Mouse (Mus musculus) heart, embryonic 16.5 days (tissue): ENCODE data around the gene Serpinb6a. TPM values are rescaled to one million over a fixed set of nuclear protein-coding genes. Genes with fewer than 3 reads are reported as not detected.

Experiments
- ATAC-seq: fragments of 200-750 bp; cut with Nextera tagmentation; replicated peaks from 2 replicates; pipeline ENCODE4 v1.8.0; 2017; ENCODE audit warnings: moderate number of reproducible peaks; ENCODE audit not compliant: insufficient read depth, low FRiP score; ENCODE audit errors: extremely low read depth
- H3K27ac ChIP-seq: fragments of 300-500 bp; sonication (generic); 2 replicates; pipeline ENCODE4 v1.5.1; 2014; ENCODE audit warnings: mild to moderate bottlenecking, low read length, control low read depth, moderate library complexity
- H3K27me3 ChIP-seq: fragments of 300-500 bp; sonication (generic); 2 replicates; pipeline ENCODE4 v1.6.1; 2014; ENCODE audit warnings: low read length, mixed read lengths; ENCODE audit not compliant: control insufficient read depth, insufficient read depth
- H3K36me3 ChIP-seq: fragments of 300-500 bp; sonication (generic); 2 replicates; pipeline ENCODE4 v1.6.1; 2014; ENCODE audit not compliant: control insufficient read depth, insufficient read depth
- H3K4me1 ChIP-seq: fragments of 300-500 bp; sonication (generic); 2 replicates; pipeline ENCODE4 v1.6.1; 2014; ENCODE audit warnings: low read length, mixed read lengths; ENCODE audit not compliant: control insufficient read depth, insufficient read depth
- H3K4me2 ChIP-seq: fragments of 300-500 bp; sonication (generic); 2 replicates; pipeline ENCODE4 v1.6.1; 2014; ENCODE audit warnings: low read depth, mild to moderate bottlenecking, control low read depth, low read length
- H3K4me3 ChIP-seq: fragments of 300-500 bp; sonication (generic); 2 replicates; pipeline ENCODE4 v1.5.1; 2014; ENCODE audit warnings: mild to moderate bottlenecking, control low read depth, low read length
- H3K9ac ChIP-seq: fragments of 300-500 bp; sonication (generic); 2 replicates; pipeline ENCODE4 v1.6.1; 2014; ENCODE audit warnings: low read length, control low read depth
- H3K9me3 ChIP-seq: fragments of 300-500 bp; sonication (generic); replicated peaks from 2 replicates; pipeline ENCODE4 v1.6.1; 2016; ENCODE audit warnings: low read length; ENCODE audit not compliant: control insufficient read depth
- WGBS: fragments of 180-500 bp; shearing (Covaris S2); extraction: QIAGEN DNeasy Blood & Tissue Kit; methylation state at CpG from one replicate; pipeline ENCODE4 v1.1.7; 2014; 5-methylcytosine and 5-hydroxymethylcytosine counted together
- polyA plus RNA-seq: library from polyadenylated mRNA; unstranded; fragments of >200 nt; fragmentation: Nextera tagmentation; extraction: Ambion mirVana; gene quantifications from 2 replicates; pipeline ENCODE4 v1.2.1, GENCODE M21; 2015

Gene Serpinb6a
- 63.6 and 65.8 TPM in 2 replicates for polyA plus RNA-seq

DNA sequence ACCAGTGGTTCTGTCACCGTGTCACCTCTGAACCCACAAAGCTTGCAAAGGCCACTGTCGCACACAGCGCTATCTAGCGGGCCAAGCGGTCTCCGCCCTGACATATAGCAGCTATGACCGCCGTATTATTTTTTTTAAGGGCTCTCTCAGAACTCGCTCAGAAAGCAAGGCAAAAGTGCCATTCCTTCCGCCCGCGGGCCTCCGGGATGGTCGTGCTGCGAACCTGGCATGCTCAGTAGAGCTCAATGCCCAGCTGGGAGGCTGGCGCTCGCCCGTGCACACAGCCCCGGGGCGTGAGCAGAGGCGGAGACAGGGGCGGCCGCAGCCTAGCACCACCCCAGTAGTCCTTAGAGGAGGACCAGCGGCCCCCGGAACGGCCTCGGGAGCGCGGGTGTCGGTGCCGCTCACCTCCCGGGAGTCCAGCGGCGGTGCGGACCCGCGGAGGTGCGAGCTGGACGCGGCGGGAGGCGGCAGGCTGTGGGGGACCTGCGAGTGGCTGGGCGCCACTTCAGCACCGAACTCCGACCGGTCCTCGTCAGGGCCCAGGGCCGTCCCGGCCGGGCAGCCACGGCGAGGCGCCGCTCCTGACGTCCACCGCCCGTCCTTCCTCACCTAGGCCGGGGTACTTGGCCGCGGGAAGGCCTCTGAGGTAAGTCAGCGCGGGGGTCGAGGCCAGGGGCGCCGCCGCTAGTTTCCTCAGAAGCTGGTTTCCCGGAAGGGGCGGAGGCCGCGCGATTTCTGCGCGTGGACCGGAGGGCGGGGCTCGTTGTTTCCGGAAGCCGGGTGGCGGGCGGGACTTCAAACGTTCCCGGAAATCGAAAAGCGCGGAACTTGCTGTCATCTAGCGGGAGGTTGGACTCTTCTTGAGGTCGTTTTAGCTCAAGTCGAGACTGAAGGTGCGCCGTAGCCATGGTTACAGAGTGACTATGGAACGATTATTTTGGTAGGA, at the start of gene Serpinb6a, which contains the start of gene Ripk1:
Serpinb6a (minus strand) TSS at position 737 of the 949 bp plus-strand sequence.
Ripk1 (plus strand) TSS at position 306 of the 949 bp plus-strand sequence.
- under 1% methylated on average over 92 of the region's 92 CpGs for WGBS
- no peaks in the 10 kb centered on the region for H3K36me3 ChIP-seq
- peak; percentile 99 for ATAC-seq

DNA sequence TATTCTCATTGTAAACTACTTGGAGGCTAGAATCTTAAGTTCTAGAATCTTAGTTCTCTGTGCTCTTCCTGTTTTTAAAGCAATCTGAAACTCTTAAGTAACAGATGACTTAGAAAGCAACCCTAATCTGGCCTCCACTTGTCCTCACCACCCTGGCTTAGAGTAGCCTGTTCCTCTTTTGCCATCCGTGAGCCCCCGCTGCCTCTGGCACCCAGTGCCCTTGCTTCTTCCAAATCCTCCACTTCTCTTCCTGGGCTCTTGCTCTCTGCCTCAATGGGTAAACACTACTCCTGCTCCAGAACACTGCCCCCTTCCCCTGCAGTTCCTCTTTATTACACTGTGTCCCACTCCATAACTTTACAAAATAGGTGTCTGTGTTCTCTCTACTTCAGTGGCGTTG, 49.1 kb upstream of the Serpinb6a start:
- Histone ChIP-seq H3K36me3 (peaks cover 23% of the 10 kb centered on the region), H3K4me1 (no peaks in the 10 kb centered on the region), H3K4me3 (no peak overlapping the region), H3K4me2 (no peak overlapping the region), H3K9me3 (peaks cover 2% of the 10 kb centered on the region; the same call in 1 of the 2 replicates), H3K27me3 (no peaks in the 10 kb centered on the region), H3K9ac (no peak overlapping the region), H3K27ac (no peak overlapping the region)
- WGBS, result 90% methylated on average over 3 of the region's 3 CpGs
- ATAC-seq, result no peak

More for the DNA sequence above, at the start of gene Serpinb6a, which contains the start of gene Ripk1:
- Histone ChIP-seq H3K4me3 (peak within 1 kb of the TSS; percentile 98), H3K27ac (peak within 1 kb of the TSS; percentile 89), H3K9me3 (no peaks in the 10 kb centered on the region), H3K4me1 (peaks cover 10% of the 10 kb centered on the region), H3K4me2 (peak within 1 kb of the TSS; percentile 97), H3K27me3 (no peaks in the 10 kb centered on the region), H3K9ac (peak within 1 kb of the TSS; percentile 98)

DNA sequence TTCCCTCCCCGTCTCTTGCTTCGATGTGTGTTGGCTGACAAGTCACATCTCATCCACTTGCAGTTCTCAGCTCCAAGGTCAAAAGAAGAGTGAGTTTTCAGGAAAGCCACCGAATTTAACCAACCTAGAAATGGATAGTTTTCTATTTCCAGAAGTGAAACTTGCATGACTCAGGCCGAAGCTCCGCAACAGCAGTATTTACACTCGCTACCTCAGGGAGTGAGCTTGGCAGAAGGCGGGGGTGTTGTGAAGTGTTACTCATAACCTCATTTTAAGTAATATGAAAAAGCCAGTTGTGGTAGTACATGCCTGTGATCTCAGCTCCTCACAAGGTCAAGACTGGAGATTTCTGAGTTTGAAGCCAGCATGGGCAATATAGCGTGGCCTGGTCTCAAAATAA, 47.9 kb upstream of the Serpinb6a start:
- H3K36me3 ChIP-seq, result peaks cover 14% of the 10 kb centered on the region

DNA sequence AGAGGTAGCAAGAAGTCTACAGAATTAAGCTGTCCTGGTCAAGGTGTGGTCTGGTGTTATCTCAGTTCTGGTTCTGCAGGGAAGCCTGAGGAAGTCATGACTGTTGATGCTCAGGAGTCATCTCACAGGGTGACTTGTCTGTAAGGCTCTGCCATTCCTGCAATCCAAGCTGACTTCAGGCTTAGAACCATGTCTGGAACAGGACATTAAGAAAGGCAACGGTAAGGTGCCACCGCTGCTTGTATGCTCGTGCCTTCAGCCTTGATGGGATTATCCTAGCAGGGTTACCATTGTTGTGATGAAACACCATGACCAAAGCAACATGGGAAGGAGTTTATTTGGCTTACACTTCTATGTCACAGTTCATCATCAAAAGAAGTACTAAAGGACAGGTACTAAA, 44.9 kb upstream of the Serpinb6a start:
- H3K27ac ChIP-seq, result no peak overlapping the region
- no peak for ATAC-seq
- no peak overlapping the region for H3K4me3 ChIP-seq
- no peaks in the 10 kb centered on the region for H3K9me3 ChIP-seq
- H3K4me2 ChIP-seq, result no peak overlapping the region
- peaks cover 13% of the 10 kb centered on the region for H3K36me3 ChIP-seq
- 88% methylated on average over 3 of the region's 3 CpGs for WGBS
- no peak overlapping the region for H3K9ac ChIP-seq
- no peaks in the 10 kb centered on the region for H3K27me3 ChIP-seq
- peaks cover 3% of the 10 kb centered on the region; the same call in 1 of the 2 replicates for H3K4me1 ChIP-seq

More for the DNA sequence above, 47.9 kb upstream of the Serpinb6a start:
- Histone ChIP-seq H3K4me2 (no peak overlapping the region), H3K4me1 (no peaks in the 10 kb centered on the region), H3K27me3 (no peaks in the 10 kb centered on the region), H3K9me3 (no peaks in the 10 kb centered on the region), H3K9ac (no peak overlapping the region), H3K27ac (no peak overlapping the region), H3K4me3 (no peak overlapping the region)
- 92% methylated on average over 8 of the region's 8 CpGs for WGBS
- ATAC-seq, result no peak

DNA sequence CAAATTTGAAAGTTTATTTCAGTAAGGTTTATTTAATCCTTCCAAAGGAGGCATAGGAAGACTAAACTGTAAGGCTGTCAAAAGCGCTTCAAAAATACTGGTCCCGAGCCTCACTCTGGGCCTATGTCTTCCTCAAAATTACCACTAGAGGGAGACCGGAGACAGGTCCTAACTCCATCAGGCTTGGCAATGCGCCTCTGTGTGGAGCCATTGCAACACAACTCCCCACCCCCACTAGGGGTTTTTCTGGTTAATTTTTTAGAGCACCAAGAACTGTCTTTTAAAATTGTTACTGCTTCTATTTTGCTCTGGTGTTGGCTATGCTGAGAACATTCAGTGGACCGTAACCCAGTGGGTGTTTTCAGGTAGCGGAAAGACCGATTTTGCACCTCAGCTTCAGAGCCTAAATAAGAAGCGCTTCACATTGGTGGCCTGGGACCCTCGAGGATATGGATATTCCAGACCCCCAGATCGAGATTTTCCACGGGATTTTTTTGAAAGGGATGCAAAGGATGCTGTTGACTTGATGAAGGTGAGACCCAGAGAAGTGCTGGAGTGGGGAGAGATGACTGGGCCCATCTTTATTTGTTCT, 43.9 kb upstream of the Serpinb6a start:
- peak; percentile 75; the same call in 1 of the 2 replicates for ATAC-seq
- H3K9ac ChIP-seq, result no peak overlapping the region
- H3K4me3 ChIP-seq, result no peak overlapping the region
- no peaks in the 10 kb centered on the region for H3K27me3 ChIP-seq
- no peak overlapping the region for H3K27ac ChIP-seq
- peaks cover 13% of the 10 kb centered on the region for H3K36me3 ChIP-seq
- no peaks in the 10 kb centered on the region for H3K9me3 ChIP-seq
- H3K4me2 ChIP-seq, result no peak overlapping the region
- peaks cover 3% of the 10 kb centered on the region; the same call in 1 of the 2 replicates for H3K4me1 ChIP-seq
- 41% methylated on average over 11 of the region's 11 CpGs for WGBS

DNA sequence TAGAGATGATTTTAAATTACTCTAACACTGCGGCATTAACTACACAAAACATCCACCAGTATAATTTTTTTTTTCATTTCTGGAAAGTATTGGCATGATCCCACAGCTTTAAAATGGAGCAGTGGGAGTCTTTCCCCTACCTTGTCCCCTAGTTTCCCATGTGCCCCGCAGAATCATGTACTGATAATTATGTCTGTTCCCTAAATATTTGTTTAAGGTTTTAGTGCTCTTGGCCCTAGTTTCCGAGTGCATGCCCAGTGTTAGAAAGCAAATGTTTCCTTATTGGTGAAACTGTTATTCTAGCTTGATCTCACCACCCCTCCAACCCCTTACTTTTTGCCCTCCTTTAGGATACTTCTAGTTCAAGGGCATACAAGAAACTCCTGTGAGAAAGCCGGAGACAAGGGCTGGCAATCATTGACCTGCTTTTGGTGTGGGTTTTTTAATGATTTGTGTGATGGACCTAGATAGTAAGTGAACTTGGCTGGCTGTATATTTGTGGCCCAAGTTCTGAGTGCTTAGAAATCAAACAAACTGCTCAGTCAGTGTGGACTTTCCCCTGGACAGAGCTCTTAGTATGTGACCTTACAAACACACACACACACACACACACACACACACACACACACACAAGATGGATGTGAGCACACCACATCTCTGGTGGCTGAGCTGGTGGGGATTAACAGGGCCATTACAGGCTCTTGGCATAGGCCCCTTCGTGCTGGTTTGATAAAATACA, 43.1 kb upstream of the Serpinb6a start:
- WGBS, result 58% methylated on average over 5 of the region's 5 CpGs

DNA sequence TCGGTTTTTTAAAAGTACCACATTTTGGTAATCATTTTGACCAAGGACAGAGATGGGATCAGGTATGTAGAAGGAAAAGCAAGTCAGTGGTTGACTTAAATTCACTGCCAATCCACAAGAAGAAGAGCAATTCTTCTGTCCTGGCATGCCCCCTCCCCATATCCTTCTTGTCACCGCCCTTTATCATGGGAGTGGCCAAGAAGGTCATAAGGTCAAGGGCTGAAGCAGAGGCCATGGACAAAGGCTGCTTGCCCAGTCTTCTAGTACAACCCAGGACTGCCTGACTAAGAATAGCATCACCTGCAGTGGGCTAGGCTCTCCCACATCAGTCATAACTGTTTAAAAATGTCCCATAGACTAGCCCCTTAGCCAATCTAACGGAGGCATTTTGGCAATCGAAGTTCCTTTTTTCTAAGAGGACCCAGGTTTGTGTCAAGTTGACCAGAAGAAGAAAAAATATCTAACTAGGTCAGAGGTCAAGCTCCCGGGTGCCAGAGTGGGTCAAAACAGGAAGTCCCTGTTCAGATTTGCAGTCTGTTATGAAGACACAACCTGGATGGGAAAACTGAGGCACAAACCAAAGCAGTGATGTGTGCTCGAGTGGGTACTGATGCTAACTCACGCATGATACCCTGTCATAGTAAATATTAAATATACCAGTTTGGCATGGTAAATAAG, 41.3 kb upstream of the Serpinb6a start:
- 68% methylated on average over 7 of the region's 7 CpGs for WGBS
- no peak for ATAC-seq

More for the DNA sequence above, 43.1 kb upstream of the Serpinb6a start:
- Histone ChIP-seq H3K4me3 (no peak overlapping the region), H3K27ac (no peak overlapping the region), H3K27me3 (no peaks in the 10 kb centered on the region), H3K9me3 (no peaks in the 10 kb centered on the region), H3K4me2 (no peak overlapping the region), H3K4me1 (peaks cover 3% of the 10 kb centered on the region; the same call in 1 of the 2 replicates), H3K9ac (no peak overlapping the region), H3K36me3 (peaks cover 13% of the 10 kb centered on the region)
- no peak for ATAC-seq

DNA sequence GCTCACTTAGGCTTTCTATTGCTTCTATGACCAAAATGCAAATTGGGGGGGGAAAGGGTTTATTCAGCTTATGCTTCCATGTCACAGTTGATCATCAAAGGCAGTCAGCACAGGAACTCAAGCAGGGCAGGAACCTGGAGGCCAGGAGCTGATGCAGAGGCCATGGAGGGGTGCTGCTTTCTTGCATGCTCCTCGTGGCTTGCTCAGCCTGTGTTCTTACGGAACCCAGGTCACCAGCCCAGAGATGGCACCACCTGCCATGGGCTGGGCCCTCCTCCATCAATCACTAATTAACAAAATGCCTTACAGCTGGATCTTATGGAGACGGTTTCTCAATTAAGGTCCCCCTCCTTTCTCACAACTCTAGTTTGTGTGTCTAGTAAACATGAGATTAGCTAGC, 37.5 kb upstream of the Serpinb6a start:
- ATAC-seq, result no peak
- Histone ChIP-seq H3K9ac (no peak overlapping the region), H3K27ac (no peak overlapping the region), H3K4me1 (peaks cover 18% of the 10 kb centered on the region), H3K27me3 (no peaks in the 10 kb centered on the region), H3K9me3 (no peaks in the 10 kb centered on the region), H3K36me3 (0 out of 2 replicates have a peak, but pooled peaks cover 2% of the 10 kb centered on the region), H3K4me3 (no peak overlapping the region), H3K4me2 (no peak overlapping the region)
- WGBS, result 89% methylated on average over 3 of the region's 3 CpGs

More for the DNA sequence above, 41.3 kb upstream of the Serpinb6a start:
- H3K9me3 ChIP-seq, result no peaks in the 10 kb centered on the region
- H3K4me2 ChIP-seq, result no peak overlapping the region
- H3K27me3 ChIP-seq, result no peaks in the 10 kb centered on the region
- H3K9ac ChIP-seq, result no peak overlapping the region
- H3K36me3 ChIP-seq, result peaks cover 8% of the 10 kb centered on the region; the same call in 1 of the 2 replicates
- no peak overlapping the region for H3K27ac ChIP-seq
- no peak overlapping the region for H3K4me3 ChIP-seq
- peaks cover 6% of the 10 kb centered on the region for H3K4me1 ChIP-seq
